Mouse (Mus musculus): ENCODE results near the gene Tmc8.

DNA sequence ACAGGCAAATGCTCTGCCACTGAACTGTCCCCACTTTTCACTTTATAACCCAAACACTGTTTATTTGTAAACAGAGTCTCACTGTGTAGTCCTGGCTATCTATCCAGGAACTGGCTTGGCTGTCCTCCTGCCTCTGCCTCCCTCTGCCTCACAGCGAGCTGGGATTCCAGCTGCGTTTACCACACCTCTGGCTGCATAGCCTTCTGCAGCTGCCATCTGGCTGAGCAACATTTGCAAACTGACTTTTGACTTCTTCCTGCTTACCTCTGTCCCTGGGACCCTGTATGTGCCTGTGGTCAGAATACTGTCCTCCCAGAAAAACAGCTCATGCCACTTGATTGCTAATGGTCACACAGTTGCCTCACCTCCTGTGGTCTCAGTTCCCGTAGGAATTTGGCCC lies 45.5 kb downstream of the Tmc8 start:
- TF ChIP-seq ZC3H11A (IDR thresholded peaks at IDR 0.05; ENCODE audit: borderline replicate concordance, low read depth, low read length) (no peak), HCFC1 (IDR thresholded peaks at IDR 0.05; ENCODE audit: borderline replicate concordance, insufficient read depth, low read length) (no peak), ZNF384 (IDR thresholded peaks at IDR 0.05; ENCODE audit: low read depth, low read length) (no peak)
